In genomic region chrY:872855-873549, GRCm38 (mm10) we compare ENCODE assay signal across 10 mouse cellular contexts. TPM values are rescaled to one million over a fixed set of nuclear protein-coding genes. Genes with fewer than 3 reads are reported as not detected.
DNase-seq lines count a peak whose midpoint lies in the region; ATAC-seq and TF ChIP-seq lines count a peak whose summit lies in the region.
"Had no signal": no experiment of that assay in that cellular context is flagged by ENCODE, and none has a peak within 500 bp of the region (broad histone marks: within the 10 kb centered on the region; RNA-seq: fewer than 3 reads in every experiment).

No protein-coding gene starts in this region.

- no peak overlapping the region for H3K4me2 ChIP-seq in heart, embryonic 11.5 days
- H3K4me2 ChIP-seq in forebrain, embryonic 15.5 days (replicated peaks): peak overlapping the region; percentile 17
- H3K4me2 ChIP-seq in midbrain, embryonic 13.5 days (replicated peaks): peak overlapping the region; percentile 29

- no peak overlapping the region for H3K4me3 ChIP-seq in heart, embryonic 11.5 days (ENCODE audit: low read depth, low read length)
- no peak overlapping the region for H3K4me3 ChIP-seq in ES-E14 (ENCODE audit: insufficient read depth in 1 of 2, low read depth in 1 of 2, low read length in 2 of 2, poor library complexity in 1 of 2, severe bottlenecking in 1 of 2)
- peak overlapping the region; percentile 21 for H3K4me3 ChIP-seq in forebrain, embryonic 15.5 days
- no peak overlapping the region for H3K4me3 ChIP-seq in midbrain, embryonic 13.5 days (replicated peaks)
- H3K4me3 ChIP-seq: myocyte had no signal

- in situ Hi-C loops in ES-E14 (cut with MboI; ENCODE audit: low sequenced_read_pairs in 2 of 2, unreplicated experiment in 2 of 2): no loop called here

- H3K36me3 ChIP-seq in heart, embryonic 11.5 days (ENCODE audit: control insufficient read depth, insufficient read depth, low read length): no peaks in the 10 kb centered on the region
- H3K36me3 ChIP-seq in ES-E14 (ENCODE audit: control insufficient read depth, insufficient read depth, low read length, poor library complexity, severe bottlenecking): no peaks in the 10 kb centered on the region
- H3K36me3 ChIP-seq in forebrain, embryonic 15.5 days: no peaks in the 10 kb centered on the region
- no peaks in the 10 kb centered on the region for H3K36me3 ChIP-seq in midbrain, embryonic 13.5 days

- no peaks in the 10 kb centered on the region for H3K4me1 ChIP-seq in heart, embryonic 11.5 days (ENCODE audit: control insufficient read depth, insufficient read depth, low read length)
- H3K4me1 ChIP-seq in ES-E14 (ENCODE audit: control insufficient read depth in 2 of 2, insufficient read depth in 2 of 2, low read length in 2 of 2, poor library complexity in 1 of 2): no peaks in the 10 kb centered on the region
- H3K4me1 ChIP-seq in forebrain, embryonic 15.5 days: no peaks in the 10 kb centered on the region
- H3K4me1 ChIP-seq in midbrain, embryonic 13.5 days (replicated peaks): no peaks in the 10 kb centered on the region

- H3K27ac ChIP-seq in heart, embryonic 11.5 days (ENCODE audit: low read depth, low read length): no peak overlapping the region
- no peak overlapping the region for H3K27ac ChIP-seq in ES-E14 (ENCODE audit: insufficient read depth, low read depth, low read length, poor library complexity, severe bottlenecking)
- H3K27ac ChIP-seq in forebrain, embryonic 15.5 days (replicated peaks): peak overlapping the region; percentile 59; the same call in 1 of the 2 replicates
- H3K27ac ChIP-seq in midbrain, embryonic 13.5 days: peak overlapping the region; percentile 53; the same call in 1 of the 2 replicates

- H3K9ac ChIP-seq in heart, embryonic 11.5 days (ENCODE audit: low read depth, low read length): no peak overlapping the region
- H3K9ac ChIP-seq in ES-E14 (ENCODE audit: insufficient read depth, low read depth, low read length, poor library complexity, severe bottlenecking): no peak overlapping the region
- no peak overlapping the region for H3K9ac ChIP-seq in forebrain, embryonic 15.5 days (replicated peaks)
- H3K9ac ChIP-seq in midbrain, embryonic 13.5 days (replicated peaks): no peak overlapping the region

- WGBS in heart, embryonic 11.5 days (ENCODE audit: insufficient replicate concordance): 25% methylated on average over 7 of the region's 18 CpGs
- WGBS in forebrain, embryonic 15.5 days: 14% methylated on average over 15 of the region's 18 CpGs
- 22% methylated on average over 6 of the region's 18 CpGs for WGBS in midbrain, embryonic 13.5 days

- peak; percentile 56 for DNase-seq in heart, adult 11 months
- peak; percentile 12 for DNase-seq in ES-E14 (ENCODE audit: low read depth, low spot score)
- DNase-seq in heart, adult 8-10 months (ENCODE audit: low spot score): no peak
- no peak for DNase-seq in spleen, adult 18-20 months

- no peak for ATAC-seq in heart, embryonic 11.5 days (replicated peaks; ENCODE audit: insufficient number of reproducible peaks, low FRiP score, low TSS enrichment)
- peak; percentile 69 for ATAC-seq in forebrain, embryonic 15.5 days (replicated peaks)
- ATAC-seq in midbrain, embryonic 13.5 days: peak; percentile 87
- no peak for ATAC-seq in megakaryocyte-erythroid progenitor cell, adult 5-6 weeks (replicated peaks; ENCODE audit: low FRiP score, low TSS enrichment, poor library complexity, severe bottlenecking)

- no peaks in the 10 kb centered on the region for H3K27me3 ChIP-seq in heart, embryonic 11.5 days (ENCODE audit: control insufficient read depth, insufficient read depth, low read length)
- no peaks in the 10 kb centered on the region for H3K27me3 ChIP-seq in forebrain, embryonic 15.5 days
- H3K27me3 ChIP-seq in midbrain, embryonic 13.5 days: no peaks in the 10 kb centered on the region

- H3K9me3 ChIP-seq in heart, embryonic 11.5 days (replicated peaks; ENCODE audit: control insufficient read depth, low read length): no peaks in the 10 kb centered on the region
- H3K9me3 ChIP-seq in ES-E14 (ENCODE audit: control insufficient read depth, insufficient read depth, low read depth, low read length): no peaks in the 10 kb centered on the region
- no peaks in the 10 kb centered on the region for H3K9me3 ChIP-seq in forebrain, embryonic 15.5 days
- no peaks in the 10 kb centered on the region for H3K9me3 ChIP-seq in midbrain, embryonic 13.5 days

TF ChIP-seq in ES-E14, 5 proteins besides CTCF, POLR2A, EP300 and RAD21:
- no peak for TF ChIP-seq ZNF384 (IDR thresholded peaks at IDR 0.05; ENCODE audit: low read depth, low read length)
- no peak for TF ChIP-seq CHD2 (IDR thresholded peaks at IDR 0.05; ENCODE audit: low read depth, low read length)
- no peak for TF ChIP-seq MAFK (IDR thresholded peaks at IDR 0.05; ENCODE audit: insufficient read depth, low read depth, low read length)
- no peak for TF ChIP-seq ZC3H11A (IDR thresholded peaks at IDR 0.05; ENCODE audit: borderline replicate concordance, low read depth, low read length)
- TF ChIP-seq HCFC1 (IDR thresholded peaks at IDR 0.05; ENCODE audit: borderline replicate concordance, insufficient read depth, low read length): no peak
TF ChIP-seq in ES-E14: peak in this region for 0.

RNA-seq across cellular contexts. Expression of gene Kdm5d, which starts 24.6 kb away (rescaled TPM):
- polyA plus RNA-seq in heart, embryonic 11.5 days (2014; fragmentation: Nextera tagmentation; extraction: Ambion mirVana): 9.1 and 10.7 TPM in 2 replicates
- total RNA-seq in ES-E14 (2012; rRNA removed): 0.21 and 2.0 TPM in 2 replicates
- 9.1 and 10.6 TPM in 2 replicates for polyA plus RNA-seq in forebrain, embryonic 15.5 days (2015; fragmentation: Nextera tagmentation; extraction: Ambion mirVana)
- 10.0 and 17.6 TPM in 2 replicates for polyA plus RNA-seq in midbrain, embryonic 13.5 days (2015; fragmentation: Nextera tagmentation; extraction: Ambion mirVana)
- 22.9 and 24.8 TPM in 2 replicates for total RNA-seq in megakaryocyte-erythroid progenitor cell, adult 5-6 weeks (2014; fragmentation: Nextera tagmentation)
- 17.0 and 31.8 TPM in 2 replicates for total RNA-seq in megakaryocyte-erythroid progenitor cell, adult 5-6 weeks (2017)
- total RNA-seq in heart, adult 8-10 months (2022): 10 to 100 TPM in 1 of 4 experiments, 1 to 10 TPM in 1, not detected in 2; 8.0 to 12.3 TPM
- polyA plus RNA-seq: myocyte had no signal

RNA-seq across cellular contexts. Expression of gene Uba1y, which starts 54.6 kb away (rescaled TPM):
- polyA plus RNA-seq in heart, embryonic 11.5 days (2014; fragmentation: Nextera tagmentation; extraction: Ambion mirVana): not detected in 2 replicates
- 6.8 and 9.1 TPM in 2 replicates for total RNA-seq in ES-E14 (2012; rRNA removed)
- polyA plus RNA-seq in forebrain, embryonic 15.5 days (2015; fragmentation: Nextera tagmentation; extraction: Ambion mirVana): 0.19 and 0.23 TPM in 2 replicates
- 0.12 and 0.24 TPM in 2 replicates for polyA plus RNA-seq in midbrain, embryonic 13.5 days (2015; fragmentation: Nextera tagmentation; extraction: Ambion mirVana)
- not detected in 2 replicates for total RNA-seq in megakaryocyte-erythroid progenitor cell, adult 5-6 weeks (2014; fragmentation: Nextera tagmentation)
- not detected in 2 replicates for total RNA-seq in megakaryocyte-erythroid progenitor cell, adult 5-6 weeks (2017)
- total RNA-seq in heart, adult 8-10 months (2022): not detected
- total RNA-seq: layer of hippocampus, postnatal 25 days had no signal
- polyA plus RNA-seq: myocyte had no signal

Comparison
In these comparisons a context has a peak if more than half of its experiments do, and no peak if none do; other contexts are left out.
1. DNase-seq: peak in heart, adult 11 months (single experiment) and ES-E14 (single experiment); none in heart, adult 8-10 months (single experiment) and spleen, adult 18-20 months (0 of 2).
2. ATAC-seq: peak in forebrain, embryonic 15.5 days (single experiment) and midbrain, embryonic 13.5 days (single experiment); none in heart, embryonic 11.5 days (single experiment) and megakaryocyte-erythroid progenitor cell, adult 5-6 weeks (single experiment).
3. H3K27ac ChIP-seq: peak in forebrain, embryonic 15.5 days (single experiment) and midbrain, embryonic 13.5 days (single experiment); none in heart, embryonic 11.5 days (single experiment) and ES-E14 (single experiment).